Mouse (Mus musculus) layer of hippocampus, adult 11-12 months (tissue): ENCODE measurements around the gene Cbx5.
A peak's percentile ranks its signal among the peaks of the same experiment; 100 is the strongest.

Source experiments
- DNase-seq: peaks from one replicate; pipeline ENCODE4 v3.0.0; 2022; ENCODE audit warnings: low spot score

Gene Cbx5

GRCm38 (mm10) chr15:103173251-103173650 is 66.4 kb downstream of the Cbx5 start:
- no peak for DNase-seq

DNA sequence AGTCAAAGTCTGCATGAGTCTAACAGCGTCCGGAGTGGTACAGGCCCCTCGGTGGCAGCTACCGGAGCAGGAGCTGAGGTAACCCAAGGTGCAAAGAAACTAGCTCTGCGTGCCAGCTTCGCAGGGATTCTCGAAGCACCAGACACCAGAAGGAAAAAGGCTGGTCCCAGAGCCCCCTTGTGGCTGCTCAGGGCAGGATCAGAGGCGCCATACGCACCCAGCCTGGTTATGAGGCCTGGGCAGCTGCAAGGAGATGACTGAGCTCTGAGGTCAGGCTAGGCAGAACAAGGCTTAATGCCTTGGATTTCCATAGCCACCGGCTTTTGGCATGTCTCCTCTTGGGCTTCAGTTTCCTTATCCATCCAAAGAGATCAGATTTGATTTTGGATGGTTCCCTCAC is 67.1 kb downstream of the Cbx5 start:
- peak; percentile 58 for DNase-seq

DNA sequence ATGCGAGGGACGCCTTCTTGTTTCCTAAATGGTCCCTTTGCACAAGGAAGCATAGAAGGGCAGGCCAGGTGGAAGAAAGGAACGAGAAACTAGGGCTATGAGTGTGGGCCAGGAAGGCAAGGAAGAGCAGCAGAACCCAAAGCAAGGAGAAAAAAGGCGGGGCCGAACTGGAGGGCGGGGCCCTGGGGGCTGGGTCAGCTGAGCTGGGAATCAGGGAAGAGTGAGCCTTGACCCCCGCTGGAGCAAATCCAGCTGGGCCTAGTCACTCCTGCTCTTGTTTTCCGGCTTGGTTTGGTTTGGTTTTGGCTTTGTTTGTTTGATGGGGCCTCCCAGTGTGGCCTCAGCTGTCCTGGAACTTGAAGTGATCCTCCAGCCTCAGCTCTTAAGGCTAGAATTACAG is 68.3 kb downstream of the Cbx5 start:
- no peak for DNase-seq

- no peak for DNase-seq
These were observed 69.3 kb downstream of the Cbx5 start for GRCm38 (mm10) chr15:103170316-103170679.

DNA sequence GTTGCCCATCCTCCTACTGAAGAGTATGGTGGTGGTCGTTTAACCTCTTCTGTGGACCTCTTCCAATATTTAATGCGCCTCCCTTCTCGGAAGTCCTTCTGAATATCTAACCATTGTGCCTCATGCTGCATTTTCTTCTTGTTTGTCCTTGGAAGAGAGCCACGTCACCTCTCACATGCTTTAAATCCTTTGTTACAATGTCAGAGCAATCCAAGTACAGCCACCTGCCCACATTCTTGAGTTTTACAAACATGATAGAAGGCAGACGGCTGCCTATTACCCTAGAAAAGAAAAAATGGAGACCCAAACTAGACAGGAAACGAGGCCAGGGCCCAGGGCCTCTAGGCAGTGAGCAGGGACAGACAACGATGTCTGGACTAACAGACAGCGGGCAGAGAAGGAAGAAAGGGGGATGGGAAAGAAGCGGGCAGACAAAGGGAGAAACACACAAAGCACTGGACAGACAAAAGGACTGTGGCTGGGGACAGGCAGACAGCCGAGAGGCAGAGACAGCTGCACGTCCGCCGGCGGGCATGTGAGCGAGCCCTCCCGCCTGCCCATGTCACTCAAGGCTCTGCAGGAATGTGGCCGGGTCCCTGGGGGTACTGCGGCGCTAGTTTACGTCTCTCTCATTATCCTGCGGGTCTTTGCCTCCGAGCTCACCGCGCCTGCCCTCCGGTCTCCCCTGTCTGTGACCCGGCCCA is 69.9 kb downstream of the Cbx5 start:
- DNase-seq: no peak

- DNase-seq: no peak
These were observed 70.6 kb downstream of the Cbx5 start for GRCm38 (mm10) chr15:103168801-103169611.

DNA sequence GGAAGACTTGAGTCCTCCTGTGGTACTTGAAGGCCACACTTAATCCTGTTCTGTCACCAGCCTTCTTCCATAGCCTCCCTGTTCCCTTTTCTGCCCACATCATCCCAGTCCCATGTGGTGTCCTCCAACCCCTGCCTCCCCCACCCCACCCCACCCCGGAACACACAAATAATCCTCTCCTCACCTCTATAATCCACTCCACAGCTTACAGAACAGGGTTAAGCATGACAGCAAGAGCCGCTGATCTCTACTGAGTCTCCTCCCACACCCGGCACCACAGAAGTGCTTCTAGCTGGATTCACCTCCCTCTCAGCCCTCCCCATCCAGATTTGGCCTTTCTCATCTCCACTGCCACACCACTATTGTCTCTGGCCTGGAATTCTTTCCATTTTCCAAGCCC is 71.8 kb downstream of the Cbx5 start:
- DNase-seq: no peak

- DNase-seq: no peak
These were observed 72.5 kb downstream of the Cbx5 start, which contains the start of gene Smug1 for GRCm38 (mm10) chr15:103167042-103167615. Gene Smug1, minus strand, starts transcription at chr15:103167092.

DNA sequence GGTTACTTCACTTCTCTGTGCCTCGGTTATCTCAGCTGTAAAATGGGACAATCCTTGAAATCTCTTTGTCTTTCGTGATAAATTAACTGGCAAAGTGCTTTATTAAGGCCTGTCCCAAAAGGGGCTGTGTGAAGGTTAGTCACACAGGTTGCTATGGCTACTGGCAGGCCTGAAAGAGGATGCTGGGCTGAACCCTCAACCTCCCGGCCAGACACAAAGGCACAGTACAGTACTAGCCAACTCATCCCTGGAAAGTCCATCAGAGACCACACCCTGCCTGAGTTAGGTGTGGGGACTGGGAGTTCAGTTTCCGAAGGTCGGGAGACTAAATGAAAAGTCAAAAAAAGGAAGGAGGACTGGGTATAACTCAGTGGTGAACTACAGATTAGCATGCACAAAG is 73.7 kb downstream of the Cbx5 start:
- no peak for DNase-seq

DNA sequence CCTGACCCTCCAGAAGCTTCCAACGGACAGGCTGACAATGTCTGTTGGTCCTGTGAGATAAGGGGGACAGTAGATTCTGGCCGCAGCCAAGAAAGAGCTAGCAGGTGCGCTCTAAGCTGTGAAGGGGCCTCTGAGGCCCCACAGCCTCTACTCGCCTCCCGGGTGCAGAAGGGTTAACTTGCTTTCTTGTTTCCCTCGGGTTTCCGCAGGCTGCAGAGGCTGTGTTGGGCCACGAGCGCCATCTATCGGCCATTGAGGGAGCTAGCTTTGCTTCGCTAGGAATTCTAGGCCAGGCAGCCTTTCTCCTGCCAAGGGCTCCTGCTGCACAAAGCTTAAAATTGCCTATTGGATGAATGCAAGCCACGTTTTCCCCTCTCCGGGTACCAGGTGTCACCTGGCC is 74.2 kb downstream of the Cbx5 start:
- DNase-seq: peak; percentile 85

GRCm38 (mm10) chr15:103163182-103163919 is 76.3 kb downstream of the Cbx5 start:
- DNase-seq: peak; percentile 93

DNA sequence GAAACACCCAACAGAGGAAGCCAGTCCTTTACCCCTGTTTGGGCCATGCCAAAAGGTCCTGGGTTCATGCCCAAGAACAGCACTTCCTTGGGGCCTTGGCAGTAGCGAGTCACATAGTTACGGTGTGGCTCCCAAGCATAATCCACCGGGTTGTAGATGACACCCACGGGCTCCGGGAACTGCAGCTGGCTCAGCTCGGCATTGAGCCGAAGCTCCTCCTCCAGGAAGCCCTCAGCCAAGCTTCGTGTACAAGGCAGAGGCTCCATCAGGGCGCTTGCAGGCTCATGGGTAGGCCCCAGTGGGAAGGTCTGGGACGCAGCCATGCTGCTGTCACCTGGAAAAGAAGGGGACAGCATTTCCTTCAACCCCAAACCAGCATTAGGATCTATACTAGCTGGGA is 82.0 kb downstream of the Cbx5 start:
- peak; percentile 46 for DNase-seq

GRCm38 (mm10) chr15:103156890-103157289 is 82.7 kb downstream of the Cbx5 start:
- no peak for DNase-seq

DNA sequence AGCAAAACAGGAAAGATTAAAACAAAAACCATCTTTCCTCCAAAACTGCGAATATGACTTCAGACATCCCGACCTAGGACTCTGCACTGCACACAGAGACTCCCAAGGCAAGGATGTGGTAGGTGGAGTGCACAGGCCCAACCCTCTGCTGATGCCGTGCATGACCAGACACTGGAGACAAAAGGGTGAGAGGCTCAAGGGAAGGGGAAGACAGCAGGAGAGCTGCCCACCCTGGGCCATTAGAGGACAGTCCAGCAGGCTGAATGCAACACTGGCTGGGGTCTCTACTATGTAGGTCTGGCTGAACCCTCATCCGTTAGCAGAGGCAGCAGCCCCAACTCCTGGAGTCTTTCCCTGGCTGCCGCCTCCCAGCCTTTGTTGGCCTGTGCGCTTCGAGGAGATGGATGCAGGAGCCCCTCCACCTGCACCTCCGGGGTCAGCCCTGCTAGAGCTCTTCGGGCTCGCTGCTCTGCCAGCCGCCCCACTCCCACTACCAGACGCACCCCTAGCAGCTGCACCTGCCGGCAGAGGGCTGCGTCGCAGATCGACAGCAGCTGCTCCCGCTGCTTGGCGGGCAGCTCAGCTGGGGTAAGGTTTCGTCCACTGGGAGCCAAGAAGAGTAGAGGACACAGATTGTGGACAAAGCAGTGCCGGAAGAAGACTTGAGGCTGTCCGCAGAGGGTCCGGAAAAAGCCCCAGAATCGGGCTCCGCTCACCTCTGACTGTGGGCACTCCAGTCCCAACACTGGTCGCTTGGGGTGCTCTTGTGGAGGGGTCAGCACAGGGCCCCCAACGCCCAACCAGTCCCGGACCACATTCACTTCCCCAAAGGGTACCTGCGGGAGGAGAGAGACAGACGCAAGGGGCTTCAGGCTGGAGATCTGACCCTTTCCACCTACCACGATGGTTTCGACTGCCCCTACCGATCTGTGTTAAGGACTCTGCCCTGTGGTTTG is 84.0 kb downstream of the Cbx5 start:
- DNase-seq: no peak

- DNase-seq: no peak
These were observed 86.6 kb downstream of the Cbx5 start for GRCm38 (mm10) chr15:103152890-103153610.

DNA sequence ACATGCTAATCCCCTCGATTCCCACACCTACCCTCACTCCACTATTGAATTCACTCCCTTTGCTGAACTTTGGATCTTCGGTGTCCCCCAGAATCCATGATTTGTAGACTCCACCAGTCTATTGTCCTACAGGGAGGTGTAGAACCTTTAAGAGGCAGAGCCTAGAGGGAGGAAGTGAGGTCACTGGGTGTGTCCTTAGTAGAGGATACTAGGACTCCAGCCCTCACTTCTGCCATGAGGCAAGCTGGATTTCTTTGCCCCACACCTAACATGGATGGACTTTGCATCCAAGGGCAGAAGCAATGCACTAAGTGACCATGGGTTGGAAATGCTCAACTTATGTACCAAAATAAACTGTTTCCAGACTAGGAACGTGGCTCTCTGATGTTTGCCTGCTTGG is 87.2 kb downstream of the Cbx5 start:
- no peak for DNase-seq

- no peak for DNase-seq
These were observed 91.8 kb downstream of the Cbx5 start for GRCm38 (mm10) chr15:103147779-103148178.

GRCm38 (mm10) chr15:103147422-103147690 is 92.3 kb downstream of the Cbx5 start:
- no peak for DNase-seq

- peak; percentile 66 for DNase-seq
These were observed 92.8 kb downstream of the Cbx5 start for GRCm38 (mm10) chr15:103146627-103147421.
